Mouse (Mus musculus) C2C12 (cell line): ENCODE measurements at regions not wholly inside any gene's neighbourhood (a gene's known extent, or its start where the extent isn't known, plus 50 kb on each side); places are given as distances from the start of the nearest gene placed in this dataset.

Experiments
- CTCF ChIP-seq: IDR thresholded peaks from one replicate; pipeline ENCODE4 v1.5.1; 2011; ENCODE audit not compliant: control insufficient read depth, insufficient read depth, insufficient read length
- MAX ChIP-seq: IDR thresholded peaks from one replicate; pipeline ENCODE4 v1.6.1; 2011; ENCODE audit warnings: mild to moderate bottlenecking, control low read depth

DNA sequence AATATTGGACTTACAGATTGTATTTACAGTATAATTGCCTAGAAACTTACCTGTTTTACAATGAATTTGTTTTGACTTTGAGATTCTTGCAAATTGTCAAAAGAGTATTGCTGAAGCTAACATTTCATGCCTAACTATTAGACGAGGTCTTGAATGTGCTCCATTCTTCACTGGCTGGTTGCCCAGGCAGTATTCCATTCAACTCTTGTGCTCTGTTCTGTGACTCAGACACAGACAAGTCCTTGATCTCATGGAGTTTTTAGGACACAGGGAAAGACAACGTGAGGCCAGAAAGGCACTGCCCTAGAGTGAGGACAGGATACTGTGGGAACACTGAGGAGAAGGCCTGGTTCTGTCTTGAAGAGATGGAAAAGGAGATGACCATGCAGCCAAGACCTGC lies 57.0 kb upstream of the Mpp6 start:
- no peak for TF ChIP-seq CTCF
- no peak for TF ChIP-seq MAX
